Mouse (Mus musculus) megakaryocyte, embryonic 14.5 days (primary cell): ENCODE results near the gene Npas1.

ENCODE experiments used
- FLI1 ChIP-seq: IDR thresholded peaks from 2 replicates; pipeline ENCODE4 v1.6.1; 2012; ENCODE audit warnings: low read length, inconsistent platforms, mixed read lengths
- GATA1 ChIP-seq: IDR thresholded peaks from 3 replicates; pipeline ENCODE4 v1.6.1; 2012; ENCODE audit warnings: mixed read lengths, low read length, inconsistent platforms, borderline replicate concordance

- TF ChIP-seq GATA1 (no peak), FLI1 (no peak)
Measured at GRCm38 (mm10) chr7:16456289-16456688, 21.2 kb downstream of the Npas1 start.
